Mouse (Mus musculus) neural tube, embryonic 12.5 days (tissue): ENCODE data around the gene Psmd11. TPM values are rescaled to one million over a fixed set of nuclear protein-coding genes. Genes with fewer than 3 reads are reported as not detected.

Experiments
- ATAC-seq: fragments of 200-750 bp; cut with Nextera tagmentation; 2 replicates; pipeline ENCODE4 v1.8.0; 2017; ENCODE audit warnings: low read depth, mild to moderate bottlenecking, moderate TSS enrichment, moderate library complexity; ENCODE audit not compliant: low FRiP score
- H3K27ac ChIP-seq: fragments of 300-500 bp; sonication (generic); 2 replicates; pipeline ENCODE4 v1.5.1; 2016
- H3K27me3 ChIP-seq: fragments of 300-500 bp; sonication (generic); replicated peaks from 2 replicates; pipeline ENCODE4 v1.6.1; 2016; ENCODE audit warnings: mild to moderate bottlenecking
- H3K36me3 ChIP-seq: fragments of 300-500 bp; sonication (generic); 2 replicates; pipeline ENCODE4 v1.6.1; 2016; ENCODE audit warnings: mild to moderate bottlenecking
- H3K4me1 ChIP-seq: fragments of 300-500 bp; sonication (generic); 2 replicates; pipeline ENCODE4 v1.6.1; 2016
- H3K4me2 ChIP-seq: fragments of 300-500 bp; sonication (generic); replicated peaks from 2 replicates; pipeline ENCODE4 v1.6.1; 2016; ENCODE audit warnings: mild to moderate bottlenecking
- H3K4me3 ChIP-seq: fragments of 300-500 bp; sonication (generic); 2 replicates; pipeline ENCODE4 v1.5.1; 2016
- H3K9ac ChIP-seq: fragments of 300-500 bp; sonication (generic); 2 replicates; pipeline ENCODE4 v1.6.1; 2016; ENCODE audit warnings: mild to moderate bottlenecking
- H3K9me3 ChIP-seq: fragments of 300-500 bp; sonication (generic); 2 replicates; pipeline ENCODE4 v1.6.1; 2016; ENCODE audit warnings: mild to moderate bottlenecking
- WGBS: fragments of 180-500 bp; shearing (Covaris S2); methylation state at CpG from one replicate; pipeline ENCODE4 v1.1.7; 2016; 5-methylcytosine and 5-hydroxymethylcytosine counted together
- polyA plus RNA-seq: library from polyadenylated mRNA; unstranded; fragments of >200 nt; fragmentation: Nextera tagmentation; extraction: Ambion mirVana; gene quantifications from 2 replicates; pipeline ENCODE4 v1.2.1, GENCODE M21; 2016

Psmd11 gene
- polyA plus RNA-seq, 1 experiment from 2014 or later: 309 TPM

DNA sequence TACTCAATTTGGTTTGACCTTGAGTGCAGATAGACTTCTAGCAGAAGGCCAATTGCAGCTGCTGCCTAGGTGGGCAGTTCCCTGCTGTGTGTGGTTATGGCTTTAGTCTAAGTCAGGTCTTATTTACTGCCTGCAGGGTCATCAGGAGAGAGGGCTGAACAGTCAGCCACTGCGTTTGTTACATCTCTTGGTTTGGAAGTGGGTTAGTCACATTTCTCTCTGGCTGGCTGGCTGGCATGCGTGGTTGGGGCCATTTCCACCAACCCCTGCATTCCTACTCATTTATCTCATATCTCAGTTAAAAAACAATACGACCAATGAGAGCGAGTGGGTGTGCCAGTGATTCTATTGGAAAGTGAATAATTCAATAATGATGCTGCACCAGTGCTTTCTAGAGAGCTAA lies 71.1 kb downstream of the Psmd11 start:
- Histone ChIP-seq H3K9ac (no peak overlapping the region), H3K9me3 (no peaks in the 10 kb centered on the region), H3K36me3 (no peaks in the 10 kb centered on the region), H3K4me2 (no peak overlapping the region), H3K4me3 (no peak overlapping the region), H3K27ac (no peak overlapping the region), H3K27me3 (no peaks in the 10 kb centered on the region), H3K4me1 (peaks cover 37% of the 10 kb centered on the region)
- ATAC-seq: no peak
- WGBS: 67% methylated on average over 4 of the region's 4 CpGs

DNA sequence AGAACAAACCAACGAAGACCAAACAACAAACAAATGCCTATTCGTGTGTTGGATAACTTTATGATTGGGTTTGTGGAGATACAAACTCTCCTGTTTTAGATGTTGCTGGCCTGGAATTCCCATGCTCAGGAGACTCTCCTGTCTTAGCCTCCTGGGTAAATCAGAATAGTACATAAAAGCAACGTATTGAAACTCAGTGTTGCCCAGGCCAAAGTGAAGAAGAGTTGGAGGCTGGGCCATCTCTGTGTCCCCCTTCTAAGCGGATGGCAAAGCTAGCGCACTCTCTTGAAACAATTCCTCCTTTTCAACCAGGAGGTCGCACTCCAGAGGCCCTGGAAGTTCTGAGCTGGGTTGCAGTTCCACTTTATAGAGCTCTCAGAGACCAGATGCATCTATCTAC lies 74.9 kb downstream of the Psmd11 start:
- Histone ChIP-seq H3K9me3 (no peaks in the 10 kb centered on the region), H3K4me1 (peaks cover 50% of the 10 kb centered on the region), H3K36me3 (no peaks in the 10 kb centered on the region), H3K27ac (peak overlapping the region; percentile 96), H3K9ac (peak overlapping the region; percentile 48), H3K27me3 (no peaks in the 10 kb centered on the region), H3K4me2 (peak overlapping the region; percentile 41), H3K4me3 (no peak overlapping the region)
- WGBS: 76% methylated on average over 6 of the region's 6 CpGs
- no peak for ATAC-seq

GRCm38 (mm10) chr11:80503726-80504452 lies 75.5 kb downstream of the Psmd11 start:
- no peaks in the 10 kb centered on the region for H3K9me3 ChIP-seq
- ATAC-seq: peak; percentile 90
- peak overlapping the region; percentile 96 for H3K27ac ChIP-seq
- H3K27me3 ChIP-seq: 0 out of 2 replicates have a peak, but pooled peaks cover under 1% of the 10 kb centered on the region
- peak overlapping the region; percentile 41 for H3K4me2 ChIP-seq
- 11% methylated on average over 13 of the region's 13 CpGs for whole genome bisulfite sequencing
- peaks cover 50% of the 10 kb centered on the region for H3K4me1 ChIP-seq
- no peak overlapping the region for H3K4me3 ChIP-seq
- peak overlapping the region; percentile 48 for H3K9ac ChIP-seq
- no peaks in the 10 kb centered on the region for H3K36me3 ChIP-seq

- Histone ChIP-seq H3K4me3 (no peak overlapping the region), H3K27me3 (0 out of 2 replicates have a peak, but pooled peaks cover 4% of the 10 kb centered on the region), H3K27ac (peak overlapping the region; percentile 96), H3K4me2 (peak overlapping the region; percentile 41), H3K9ac (peak overlapping the region; percentile 22; the same call in 1 of the 2 replicates), H3K4me1 (peaks cover 46% of the 10 kb centered on the region), H3K36me3 (no peaks in the 10 kb centered on the region), H3K9me3 (no peaks in the 10 kb centered on the region)
- ATAC-seq: peak; percentile 42; the same call in 1 of the 2 replicates
- 40% methylated on average over 6 of the region's 6 CpGs for WGBS
Observed at GRCm38 (mm10) chr11:80504519-80505385, 76.3 kb downstream of the Psmd11 start.

GRCm38 (mm10) chr11:80505581-80505980 lies 77.2 kb downstream of the Psmd11 start:
- H3K4me3 ChIP-seq: no peak overlapping the region
- no peak for ATAC-seq
- H3K36me3 ChIP-seq: no peaks in the 10 kb centered on the region
- no peak overlapping the region for H3K4me2 ChIP-seq
- no peak overlapping the region for H3K9ac ChIP-seq
- 70% methylated on average over 3 of the region's 3 CpGs for WGBS
- no peak overlapping the region for H3K27ac ChIP-seq
- 0 out of 2 replicates have a peak, but pooled peaks cover 4% of the 10 kb centered on the region for H3K27me3 ChIP-seq
- H3K9me3 ChIP-seq: no peaks in the 10 kb centered on the region
- peaks cover 41% of the 10 kb centered on the region for H3K4me1 ChIP-seq

GRCm38 (mm10) chr11:80506483-80506882 lies 78.1 kb downstream of the Psmd11 start:
- Histone ChIP-seq H3K36me3 (no peaks in the 10 kb centered on the region), H3K9me3 (no peaks in the 10 kb centered on the region), H3K27ac (no peak overlapping the region), H3K4me2 (no peak overlapping the region), H3K4me1 (peaks cover 41% of the 10 kb centered on the region), H3K27me3 (0 out of 2 replicates have a peak, but pooled peaks cover 4% of the 10 kb centered on the region), H3K9ac (no peak overlapping the region), H3K4me3 (no peak overlapping the region)
- ATAC-seq: no peak

GRCm38 (mm10) chr11:80507791-80508190 lies 79.4 kb downstream of the Psmd11 start:
- no peaks in the 10 kb centered on the region for H3K36me3 ChIP-seq
- no peak overlapping the region for H3K4me3 ChIP-seq
- WGBS: 91% methylated on average over 6 of the region's 6 CpGs
- no peaks in the 10 kb centered on the region for H3K9me3 ChIP-seq
- H3K9ac ChIP-seq: no peak overlapping the region
- H3K27ac ChIP-seq: no peak overlapping the region
- 0 out of 2 replicates have a peak, but pooled peaks cover 4% of the 10 kb centered on the region for H3K27me3 ChIP-seq
- no peak overlapping the region for H3K4me2 ChIP-seq
- no peak for ATAC-seq
- peaks cover 41% of the 10 kb centered on the region for H3K4me1 ChIP-seq

- ATAC-seq: no peak
- Histone ChIP-seq H3K4me1 (peaks cover 35% of the 10 kb centered on the region), H3K4me3 (no peak overlapping the region), H3K36me3 (no peaks in the 10 kb centered on the region), H3K9ac (peak overlapping the region; percentile 22; the same call in 1 of the 2 replicates), H3K27me3 (peaks cover 4% of the 10 kb centered on the region; the same call in 1 of the 2 replicates), H3K4me2 (no peak overlapping the region), H3K9me3 (no peaks in the 10 kb centered on the region), H3K27ac (no peak overlapping the region)
- WGBS: 49% methylated on average over 19 of the region's 19 CpGs
Observed at GRCm38 (mm10) chr11:80508361-80509175, 80.2 kb downstream of the Psmd11 start.

- Histone ChIP-seq H3K36me3 (no peaks in the 10 kb centered on the region), H3K4me3 (no peak overlapping the region), H3K9me3 (no peaks in the 10 kb centered on the region), H3K27ac (no peak overlapping the region), H3K9ac (peak overlapping the region; percentile 22; the same call in 1 of the 2 replicates), H3K27me3 (peaks cover 4% of the 10 kb centered on the region; the same call in 1 of the 2 replicates), H3K4me2 (no peak overlapping the region), H3K4me1 (peaks cover 30% of the 10 kb centered on the region)
- ATAC-seq: no peak
- WGBS: 72% methylated on average over 5 of the region's 5 CpGs
Observed at GRCm38 (mm10) chr11:80509176-80509506, 80.7 kb downstream of the Psmd11 start.

- H3K9me3 ChIP-seq: no peaks in the 10 kb centered on the region
- no peak overlapping the region for H3K4me3 ChIP-seq
- peaks cover 4% of the 10 kb centered on the region; the same call in 1 of the 2 replicates for H3K27me3 ChIP-seq
- H3K4me1 ChIP-seq: peaks cover 20% of the 10 kb centered on the region
- 84% methylated on average over 10 of the region's 10 CpGs for WGBS
- no peak overlapping the region for H3K4me2 ChIP-seq
- no peak for ATAC-seq
- no peak overlapping the region for H3K27ac ChIP-seq
- H3K9ac ChIP-seq: no peak overlapping the region
- no peaks in the 10 kb centered on the region for H3K36me3 ChIP-seq
Observed at GRCm38 (mm10) chr11:80510124-80510523, 81.7 kb downstream of the Psmd11 start.

DNA sequence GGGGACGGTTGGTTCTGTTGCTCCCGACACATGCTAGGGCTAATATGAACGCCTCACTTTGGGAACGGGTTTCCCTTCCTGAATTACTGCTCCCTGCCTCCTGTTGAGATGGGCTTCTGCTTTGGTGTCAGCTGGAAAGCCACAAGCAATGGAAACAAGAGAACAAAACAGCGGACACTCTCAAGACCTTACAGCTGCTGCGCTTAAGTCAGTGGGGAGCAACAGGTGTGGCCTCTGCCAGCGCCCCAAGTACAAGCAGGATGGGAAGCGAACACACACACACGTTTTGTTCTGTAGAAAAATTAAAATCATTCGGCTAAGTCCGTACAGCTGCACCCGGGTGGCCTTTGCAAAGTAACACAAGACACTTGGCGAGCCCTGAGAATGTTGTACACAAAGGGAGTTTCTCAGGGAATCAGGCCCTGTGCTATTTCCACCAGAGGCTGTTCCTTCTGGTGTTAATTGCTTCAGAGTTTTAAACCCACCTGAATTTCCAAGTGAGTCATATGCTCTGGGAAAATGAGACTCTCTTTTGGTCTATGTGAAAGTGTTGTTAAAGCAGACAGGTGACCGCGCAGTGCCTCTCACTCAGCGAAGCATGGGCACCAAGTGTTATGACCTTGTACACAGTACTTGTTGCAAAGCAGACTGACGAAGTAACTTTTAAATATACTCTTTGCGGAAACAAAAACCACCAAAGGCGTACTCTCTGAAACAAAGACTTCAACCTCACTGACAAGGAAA lies 84.1 kb downstream of the Psmd11 start:
- peaks cover 4% of the 10 kb centered on the region; the same call in 1 of the 2 replicates for H3K27me3 ChIP-seq
- H3K27ac ChIP-seq: no peak overlapping the region
- no peaks in the 10 kb centered on the region for H3K9me3 ChIP-seq
- no peak for ATAC-seq
- peaks cover 10% of the 10 kb centered on the region; the same call in 1 of the 2 replicates for H3K4me1 ChIP-seq
- no peaks in the 10 kb centered on the region for H3K36me3 ChIP-seq
- H3K9ac ChIP-seq: no peak overlapping the region
- WGBS: 79% methylated on average over 19 of the region's 19 CpGs
- H3K4me3 ChIP-seq: no peak overlapping the region
- no peak overlapping the region for H3K4me2 ChIP-seq
